Mouse (Mus musculus): ENCODE measurements around the gene Sco2. TPM values are rescaled to one million over a fixed set of nuclear protein-coding genes. Genes with fewer than 3 reads are reported as not detected.

The Sco2 gene
- 21.4 and 21.6 TPM in 2 replicates for polyA plus RNA-seq (2012; rRNA removed)

GRCm38 (mm10) chr15:89373762-89374248 lies at the start of gene Sco2:
Sco2 (minus strand) TSS chr15:89373846.

GRCm38 (mm10) chr15:89410118-89410517 lies 36.5 kb upstream of the Sco2 start, which contains the start of gene Syce3:
Syce3 (minus strand) TSS chr15:89410503.

GRCm38 (mm10) chr15:89384617-89385016 lies 11.0 kb upstream of the Sco2 start, which contains the start of gene Klhdc7b:
Klhdc7b (plus strand) TSS chr15:89384917.

GRCm38 (mm10) chr15:89378831-89379401 lies 5.3 kb upstream of the Sco2 start, which contains the start of gene Odf3b:
Odf3b (minus strand) TSS chr15:89379282.

GRCm38 (mm10) chr15:89376957-89377356 lies 3.3 kb upstream of the Sco2 start, which contains the start of gene Tymp:
Tymp (minus strand) TSS chr15:89377039.

GRCm38 (mm10) chr15:89355241-89356187 lies 18.1 kb downstream of the Sco2 start, which contains the start of the genes Lmf2 and Ncaph2:
Lmf2 (minus strand) TSS chr15:89355659.
Ncaph2 (plus strand) TSS chr15:89355719.

DNA sequence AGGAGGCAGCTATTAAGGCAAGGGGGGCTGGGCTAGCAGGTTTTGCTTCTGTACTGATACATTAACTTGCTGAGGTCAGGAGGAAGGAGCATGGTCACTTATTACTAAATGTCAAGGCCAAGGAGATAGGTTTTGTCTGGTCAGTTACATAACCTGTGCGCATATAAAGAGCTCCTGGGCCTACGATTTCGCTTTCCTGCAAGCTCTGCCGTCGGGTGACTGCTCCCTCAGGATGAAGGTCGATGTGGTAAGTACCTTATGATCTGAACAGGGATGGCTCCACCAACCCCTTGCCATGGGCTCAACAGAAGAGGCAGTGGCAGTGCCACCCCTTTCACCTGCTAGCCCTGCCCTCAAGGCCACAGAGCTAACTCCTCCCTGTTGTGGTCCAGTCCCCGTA lies 39.4 kb downstream of the Sco2 start, which contains the start of gene Miox:
TSS of gene Miox (plus strand) at position 128 of the 400 bp plus-strand sequence.

DNA sequence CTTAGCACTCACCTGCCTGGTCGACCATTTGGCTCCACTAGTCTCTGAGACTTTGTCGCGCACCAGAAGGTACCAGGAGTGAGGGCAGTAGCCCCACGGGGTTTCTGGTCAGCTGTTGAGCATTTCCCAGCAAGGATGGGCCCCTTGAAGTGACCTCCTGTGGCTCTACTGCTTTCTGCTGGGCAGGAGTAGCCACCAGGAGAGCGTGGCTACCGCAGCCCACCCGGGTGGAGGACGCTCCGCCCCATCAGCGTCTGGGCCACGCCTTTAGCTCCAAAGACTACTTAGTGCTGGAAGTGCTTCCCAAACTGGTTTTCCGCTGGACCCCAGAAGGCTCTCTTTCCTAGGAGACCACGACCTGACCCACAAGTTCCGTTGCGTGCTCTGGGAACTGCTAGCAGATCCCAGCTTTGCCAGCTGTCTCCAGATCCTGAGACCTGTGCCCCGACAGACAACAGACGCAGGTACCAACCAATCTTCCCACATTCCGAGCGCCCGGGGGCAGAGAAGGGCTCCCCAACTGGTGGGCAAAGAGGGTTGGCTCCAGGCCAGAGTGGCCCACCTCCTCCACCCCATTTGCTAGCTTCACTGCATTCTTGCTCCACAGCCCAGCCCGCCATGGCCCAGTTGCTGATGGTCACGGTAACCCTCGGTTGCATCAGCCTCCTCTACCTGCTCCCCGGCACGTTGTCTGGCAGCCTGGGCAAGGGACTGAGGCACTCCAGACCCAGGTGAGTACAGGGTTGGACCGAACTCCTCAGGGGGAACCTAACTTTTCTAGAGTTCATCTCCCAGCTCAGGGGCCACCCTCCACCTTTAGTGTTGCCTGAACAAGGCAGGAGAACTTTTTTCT lies 50.8 kb downstream of the Sco2 start, which contains the start of gene Adm2:
TSS of gene Adm2 (plus strand) at position 51 of the 853 bp plus-strand sequence.

Other genes starting within 250 kb of the Sco2 start
- 9.1 and 9.7 TPM in 2 replicates for gene Hdac10, start 245.1 kb downstream of the Sco2 start, polyA plus RNA-seq (2012; rRNA removed)
- gene Mapk12, start 233.1 kb downstream of the Sco2 start, polyA plus RNA-seq (2012; rRNA removed): 3.5 and 4.5 TPM in 2 replicates
- 1.3 TPM in 2 replicates for gene Mapk11, start 224.2 kb downstream of the Sco2 start, polyA plus RNA-seq (2012; rRNA removed)
- gene Plxnb2, start 193.1 kb downstream of the Sco2 start, polyA plus RNA-seq (2012; rRNA removed): 37.7 and 44.3 TPM in 2 replicates
- 5.4 and 6.4 TPM in 2 replicates for gene Dennd6b, start 177.3 kb downstream of the Sco2 start, polyA plus RNA-seq (2012; rRNA removed)
- gene Ppp6r2, start 162.3 kb downstream of the Sco2 start, polyA plus RNA-seq (2012; rRNA removed): 13.5 and 14.0 TPM in 2 replicates
- gene Sbf1, start 58.5 kb downstream of the Sco2 start, polyA plus RNA-seq (2012; rRNA removed): 26.2 and 28.5 TPM in 2 replicates
- gene Adm2, start 51.1 kb downstream of the Sco2 start, polyA plus RNA-seq (2012; rRNA removed): 10.3 and 11.8 TPM in 2 replicates
- 12.7 and 15.7 TPM in 2 replicates for gene Miox, start 39.4 kb downstream of the Sco2 start, polyA plus RNA-seq (2012; rRNA removed)
- gene Lmf2, start 18.2 kb downstream of the Sco2 start, polyA plus RNA-seq (2012; rRNA removed): 9.9 and 11.9 TPM in 2 replicates
- 51.8 and 56.2 TPM in 2 replicates for gene Ncaph2, start 18.1 kb downstream of the Sco2 start, polyA plus RNA-seq (2012; rRNA removed)
- 1.3 and 1.6 TPM in 2 replicates for gene Tymp, start 3.2 kb upstream of the Sco2 start, polyA plus RNA-seq (2012; rRNA removed)
- gene Odf3b, start 5.4 kb upstream of the Sco2 start, polyA plus RNA-seq (2012; rRNA removed): 0.96 and 1.2 TPM in 2 replicates
- not detected in 2 replicates for gene Klhdc7b, start 11.1 kb upstream of the Sco2 start, polyA plus RNA-seq (2012; rRNA removed)
- gene Syce3, start 36.7 kb upstream of the Sco2 start, polyA plus RNA-seq (2012; rRNA removed): 0.19 TPM in 1 of 2 replicates, not detected in the other
- 21.3 and 23.0 TPM in 2 replicates for gene Cpt1b, start 52.0 kb upstream of the Sco2 start, polyA plus RNA-seq (2012; rRNA removed)
- gene C730034F03Rik, start 55.7 kb upstream of the Sco2 start, polyA plus RNA-seq (2012; rRNA removed): 1.2 and 1.3 TPM in 2 replicates
- gene Gm44502, start 55.9 kb upstream of the Sco2 start, polyA plus RNA-seq (2012; rRNA removed): 0.28 and 0.46 TPM in 2 replicates
- 28.2 and 29.0 TPM in 2 replicates for gene Chkb, start 56.1 kb upstream of the Sco2 start, polyA plus RNA-seq (2012; rRNA removed)
- gene Mapk8ip2, start 80.1 kb upstream of the Sco2 start, polyA plus RNA-seq (2012; rRNA removed): 0.01 TPM in 2 replicates
- gene Arsa, start 103.6 kb upstream of the Sco2 start, polyA plus RNA-seq (2012; rRNA removed): 6.8 and 7.0 TPM in 2 replicates
- 1.4 and 2.4 TPM in 2 replicates for gene Shank3, start 125.8 kb upstream of the Sco2 start, polyA plus RNA-seq (2012; rRNA removed)
- gene Acr, start 194.5 kb upstream of the Sco2 start, polyA plus RNA-seq (2012; rRNA removed): 0.04 and 0.07 TPM in 2 replicates
- 6.5 and 6.9 TPM in 2 replicates for gene Rabl2, start 218.1 kb upstream of the Sco2 start, polyA plus RNA-seq (2012; rRNA removed)